Comparison of ENCODE assay signal across 8 mouse cellular contexts in genomic region chr4:132178630-132179059, GRCm38 (mm10). TPM values are rescaled to one million over a fixed set of nuclear protein-coding genes. Genes with fewer than 3 reads are reported as not detected.
DNase-seq lines count a peak whose midpoint lies in the region; ATAC-seq and TF ChIP-seq lines count a peak whose summit lies in the region.

No protein-coding gene starts in this region.

- no peak overlapping the region for H3K9ac ChIP-seq in heart, adult 2 months (ENCODE audit: low read depth, low read length)
- H3K9ac ChIP-seq in liver, embryonic 13.5 days, result no peak overlapping the region
- H3K9ac ChIP-seq in neural tube, embryonic 11.5 days (ENCODE audit: low read length), result no peak overlapping the region

- WGBS in heart, adult 2 months, result 6% methylated on average over 10 of the region's 10 CpGs
- WGBS in liver, embryonic 13.5 days (ENCODE audit: insufficient replicate concordance), result 3% methylated on average over 10 of the region's 10 CpGs
- 20% methylated on average over 10 of the region's 10 CpGs for WGBS in neural tube, embryonic 11.5 days

- H3K36me3 ChIP-seq in heart, adult 2 months (ENCODE audit: control insufficient read depth, insufficient read depth, low read length), result no peaks in the 10 kb centered on the region
- H3K36me3 ChIP-seq in liver, embryonic 13.5 days, result peaks cover 24% of the 10 kb centered on the region
- H3K36me3 ChIP-seq in neural tube, embryonic 11.5 days (ENCODE audit: control insufficient read depth, insufficient read depth, low read length), result no peaks in the 10 kb centered on the region

- H3K9me3 ChIP-seq in liver, embryonic 13.5 days (replicated peaks), result no peaks in the 10 kb centered on the region
- no peaks in the 10 kb centered on the region for H3K9me3 ChIP-seq in neural tube, embryonic 11.5 days (ENCODE audit: control insufficient read depth, low read length)

- intact Hi-C loops in heart, adult 2 months (cut with DNase I), result loop anchor here (1.0 to 5.0 kb wide), 2 partner anchors 89 to 316 kb away; no protein-coding TSS in a partner anchor

- peak; percentile 67 for ATAC-seq in liver, embryonic 13.5 days (ENCODE audit: low read depth)
- ATAC-seq in neural tube, embryonic 11.5 days (ENCODE audit: insufficient read depth, low FRiP score, low TSS enrichment), result no peak

- no peak overlapping the region for H3K4me3 ChIP-seq in heart, adult 2 months
- H3K4me3 ChIP-seq in liver, embryonic 13.5 days (replicated peaks), result no peak overlapping the region
- H3K4me3 ChIP-seq in neural tube, embryonic 11.5 days (ENCODE audit: low read depth, low read length), result no peak overlapping the region

- no peaks in the 10 kb centered on the region for H3K79me2 ChIP-seq in heart, adult 2 months (replicated peaks; ENCODE audit: control insufficient read depth, insufficient read depth, low read length)

- DNase-seq in 3T3-L1 (ENCODE audit: low read depth, low spot score), result peak; percentile 86
- DNase-seq in MEL-GATA-1-ER (ENCODE audit: extremely low read depth, low read depth), result peak; percentile 45
- peak; percentile 83 to 85 for DNase-seq in cerebellum, postnatal 14 days
- DNase-seq in heart, adult 2 months, result peak in 1 of 2 experiments; percentile 26
- peak; percentile 66 for DNase-seq in kidney, adult 9 months
- peak; percentile 38 for DNase-seq in liver, embryonic 13.5 days
- peak; percentile 71 for DNase-seq in neural tube, embryonic 11.5 days (ENCODE audit: low spot score)
- peak; percentile 69 for DNase-seq in thymus, postnatal 0 days (ENCODE audit: low spot score)

- TF ChIP-seq EP300 in heart, adult 2 months (IDR thresholded peaks at IDR 0.05; ENCODE audit: insufficient read depth, low read depth, low read length), result 0 out of 2 replicates have a peak, but pooled peaks have one; percentile 33

- TF ChIP-seq CTCF in heart, adult 2 months (IDR thresholded peaks at IDR 0.05), result peak; percentile 83

- no peak for TF ChIP-seq POLR2A in heart, adult 2 months (IDR thresholded peaks at IDR 0.05; ENCODE audit: insufficient read depth, low read depth, low read length)

- no peaks in the 10 kb centered on the region; the same call in 1 of the 2 replicates for H3K4me1 ChIP-seq in heart, adult 2 months (ENCODE audit: control insufficient read depth, insufficient read depth, low read length)
- H3K4me1 ChIP-seq in liver, embryonic 13.5 days (replicated peaks), result 0 out of 2 replicates have a peak, but pooled peaks cover 6% of the 10 kb centered on the region
- no peaks in the 10 kb centered on the region for H3K4me1 ChIP-seq in neural tube, embryonic 11.5 days (ENCODE audit: control insufficient read depth, insufficient read depth, low read length)

- H3K27me3 ChIP-seq in heart, adult 2 months (ENCODE audit: control insufficient read depth, insufficient read depth, low read length), result no peaks in the 10 kb centered on the region
- H3K27me3 ChIP-seq in liver, embryonic 13.5 days, result no peaks in the 10 kb centered on the region; the same call in 1 of the 2 replicates
- H3K27me3 ChIP-seq in neural tube, embryonic 11.5 days (ENCODE audit: control insufficient read depth, insufficient read depth, low read length), result no peaks in the 10 kb centered on the region

- H3K4me2 ChIP-seq in liver, embryonic 13.5 days, result no peak overlapping the region
- H3K4me2 ChIP-seq in neural tube, embryonic 11.5 days (ENCODE audit: low read depth), result no peak overlapping the region

- H3K27ac ChIP-seq in heart, adult 2 months, result no peak overlapping the region
- H3K27ac ChIP-seq in liver, embryonic 13.5 days, result no peak overlapping the region
- no peak overlapping the region for H3K27ac ChIP-seq in neural tube, embryonic 11.5 days (ENCODE audit: low read depth, low read length)

RNA-seq across cellular contexts. Expression of gene Ythdf2, which starts 33.5 kb away (rescaled TPM):
- 10 to 100 TPM; 26.8 to 27.5 TPM for total RNA-seq in heart, adult 2 months (2021)
- polyA plus RNA-seq in heart, adult 2 months (2012; rRNA removed), result 9.7 and 17.7 TPM in 2 replicates
- 40.3 and 48.5 TPM in 2 replicates for polyA plus RNA-seq in liver, embryonic 13.5 days (2015; fragmentation: Nextera tagmentation; extraction: Ambion mirVana)
- polyA plus RNA-seq in neural tube, embryonic 11.5 days (2014; fragmentation: Nextera tagmentation; extraction: Ambion mirVana), result 159 and 169 TPM in 2 replicates
- polyA plus RNA-seq in thymus, postnatal 0 days (2015; fragmentation: Nextera tagmentation; extraction: Ambion mirVana), result 126 TPM in 2 replicates

RNA-seq across cellular contexts. Expression of gene Oprd1, which starts 34.4 kb away (rescaled TPM):
- total RNA-seq in heart, adult 2 months (2021), result under 1 TPM; 0.20 to 0.21 TPM
- 0.43 and 0.64 TPM in 2 replicates for polyA plus RNA-seq in heart, adult 2 months (2012; rRNA removed)
- polyA plus RNA-seq in liver, embryonic 13.5 days (2015; fragmentation: Nextera tagmentation; extraction: Ambion mirVana), result 0.05 TPM in 2 replicates
- polyA plus RNA-seq in neural tube, embryonic 11.5 days (2014; fragmentation: Nextera tagmentation; extraction: Ambion mirVana), result 0.05 and 0.08 TPM in 2 replicates
- polyA plus RNA-seq in thymus, postnatal 0 days (2015; fragmentation: Nextera tagmentation; extraction: Ambion mirVana), result 0.08 and 0.22 TPM in 2 replicates
